Mouse (Mus musculus) gastrocnemius, postnatal 36 days (tissue): ENCODE measurements around the gene Sesn1. TPM values are rescaled to one million over a fixed set of nuclear protein-coding genes. Genes with fewer than 3 reads are reported as not detected.

Source experiments
- DNase-seq, 2 experiments: peaks; one replicate each; pipeline ENCODE4 v3.0.0; 2022
- intact Hi-C: fragments of 180-260 bp; cut with DNase I; formaldehyde crosslinking; loops from one replicate; pipeline ENCODE4 v1.15.1; 2025
- total RNA-seq, 2 experiments: library from RNA; stranded (reverse); gene quantifications; 2 replicates each; pipeline ENCODE4 v1.2.3; 2021

The Sesn1 gene
- total RNA-seq, 2 experiments from 2014 or later = 17.0 to 32.6 TPM

DNA sequence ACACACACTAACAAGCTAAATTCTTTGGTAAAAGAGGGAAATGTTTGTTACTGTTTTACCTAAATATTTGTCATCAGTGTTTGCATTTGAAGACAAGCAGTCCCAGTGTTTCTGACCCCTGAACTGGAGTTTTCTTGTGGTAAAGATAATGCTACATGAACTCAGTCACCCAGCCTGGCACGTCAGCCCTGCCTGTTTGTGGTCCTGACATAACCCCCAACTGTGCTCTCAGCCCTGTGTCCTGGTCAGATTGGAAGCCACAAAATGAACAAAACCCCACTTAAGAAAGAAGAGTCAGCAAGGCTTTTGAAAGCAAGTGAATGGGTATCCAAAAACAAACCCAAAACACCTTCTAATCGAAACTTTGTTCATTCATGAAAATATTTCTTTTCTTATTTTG lies 53.3 kb downstream of the Sesn1 start:
- no peak for DNase-seq
- intact Hi-C loops = no loop called here

DNA sequence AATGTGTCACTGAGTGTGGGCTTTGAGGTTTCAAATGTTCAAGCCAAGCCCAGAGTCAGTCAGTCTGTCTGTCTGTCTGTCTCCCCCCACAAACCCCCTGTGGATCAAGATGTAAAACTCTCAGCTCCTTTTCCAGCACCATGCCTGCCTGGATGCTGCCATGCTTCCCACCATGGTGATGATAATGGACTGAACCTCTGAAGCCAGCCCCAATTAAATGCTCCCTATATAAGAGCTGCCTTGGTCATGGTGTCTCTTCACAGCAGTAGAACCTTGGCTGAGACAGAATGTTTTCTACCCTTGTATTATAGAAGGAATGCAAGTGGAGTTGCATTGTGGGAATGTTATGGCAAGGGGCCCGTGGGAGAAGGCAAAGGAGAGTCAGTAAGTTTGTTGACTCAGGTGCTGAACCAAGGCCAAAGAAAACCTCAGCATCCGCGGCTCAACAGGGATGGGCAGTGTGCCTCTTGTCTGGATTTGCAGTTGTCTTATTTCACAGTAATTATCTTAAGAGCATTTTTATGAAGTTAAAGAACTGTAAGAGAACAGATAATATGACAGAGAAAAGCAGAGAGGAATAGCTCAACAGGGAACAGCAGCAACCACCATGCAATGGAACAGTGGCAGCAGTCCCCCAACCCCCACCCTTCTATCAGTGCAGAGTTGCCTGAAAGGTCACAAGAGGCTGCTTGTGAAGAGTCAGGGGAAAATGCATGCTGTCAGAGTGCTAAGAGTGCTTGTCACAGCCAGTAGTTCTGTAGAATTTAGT lies 56.5 kb downstream of the Sesn1 start:
- intact Hi-C loops = no loop called here
- DNase-seq = no peak

DNA sequence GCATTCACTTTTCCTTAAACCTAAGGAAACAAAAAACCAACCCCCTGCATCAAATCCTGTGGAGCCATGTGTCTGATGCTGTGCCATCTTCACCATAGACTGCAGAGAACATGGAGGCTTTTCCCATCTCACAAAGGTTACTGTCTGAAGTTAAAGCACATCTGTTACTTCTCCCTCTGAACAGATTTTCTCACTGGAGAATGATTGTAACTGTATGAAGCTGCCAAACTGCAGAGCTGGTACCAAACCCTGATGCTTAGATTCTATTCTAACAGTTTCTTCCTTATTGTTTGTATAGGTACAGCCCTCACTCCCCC lies 57.1 kb downstream of the Sesn1 start:
- intact Hi-C loops = no loop called here
- DNase-seq = no peak

DNA sequence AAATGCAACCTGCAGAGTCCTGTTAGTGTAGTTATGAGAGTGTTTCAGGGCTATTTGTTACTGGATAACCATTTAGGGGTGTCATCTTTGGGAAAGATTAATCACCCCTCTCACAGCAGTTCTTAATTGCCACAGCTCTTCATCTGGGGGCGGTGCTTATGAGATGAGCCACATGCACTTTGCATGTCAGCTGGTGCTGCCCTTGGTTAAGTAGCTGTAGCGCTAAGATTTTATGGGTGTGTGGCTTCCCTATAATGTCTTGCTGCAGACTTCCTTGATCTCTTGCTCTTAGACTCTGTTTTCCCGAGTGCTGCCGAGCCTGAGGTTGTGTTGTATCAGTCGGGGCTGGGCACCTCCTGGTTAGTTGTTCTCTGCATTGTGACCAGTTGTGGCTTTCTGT lies 58.2 kb downstream of the Sesn1 start:
- intact Hi-C loops = no loop called here
- no peak for DNase-seq

DNA sequence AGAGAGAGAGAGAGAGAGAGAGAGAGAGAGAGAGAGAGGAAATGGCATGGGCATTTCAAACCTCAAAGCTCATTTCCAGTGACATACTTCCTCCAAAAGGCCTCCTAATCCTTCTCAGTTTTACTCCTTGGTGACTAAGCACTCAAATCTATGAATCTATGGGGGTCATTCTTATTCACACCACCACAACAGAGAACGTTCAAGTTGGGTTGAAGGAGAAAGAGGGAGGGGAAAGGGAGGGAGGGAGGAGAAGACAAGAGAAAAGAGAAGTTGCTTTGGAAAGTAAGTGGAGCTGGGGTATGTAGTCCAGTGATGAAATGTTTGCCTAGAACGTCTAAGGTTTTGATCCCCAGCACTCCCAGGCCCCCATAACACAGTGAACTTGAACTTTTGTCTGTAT lies 60.4 kb downstream of the Sesn1 start:
- intact Hi-C loops = no loop called here
- DNase-seq = no peak

DNA sequence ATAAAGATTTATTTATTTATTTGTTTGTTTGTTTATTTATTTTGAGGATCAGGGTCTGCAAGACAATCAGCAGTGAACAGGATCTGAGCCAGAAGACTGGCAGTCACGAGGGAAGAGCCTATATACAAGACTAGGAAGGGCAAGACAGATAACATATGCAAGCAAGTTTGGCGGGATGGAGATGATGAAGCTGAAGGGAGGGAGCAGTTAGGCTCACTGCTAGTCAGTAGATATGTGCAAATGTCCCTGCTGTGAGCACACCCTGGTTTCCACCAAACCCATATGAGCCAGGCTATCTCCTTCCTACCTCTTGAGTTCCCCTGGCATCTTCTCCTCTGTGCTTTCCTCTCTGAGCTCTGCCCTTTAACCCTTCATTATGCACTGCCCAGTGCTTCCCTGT lies 61.8 kb downstream of the Sesn1 start:
- intact Hi-C loops = no loop called here
- no peak for DNase-seq

DNA sequence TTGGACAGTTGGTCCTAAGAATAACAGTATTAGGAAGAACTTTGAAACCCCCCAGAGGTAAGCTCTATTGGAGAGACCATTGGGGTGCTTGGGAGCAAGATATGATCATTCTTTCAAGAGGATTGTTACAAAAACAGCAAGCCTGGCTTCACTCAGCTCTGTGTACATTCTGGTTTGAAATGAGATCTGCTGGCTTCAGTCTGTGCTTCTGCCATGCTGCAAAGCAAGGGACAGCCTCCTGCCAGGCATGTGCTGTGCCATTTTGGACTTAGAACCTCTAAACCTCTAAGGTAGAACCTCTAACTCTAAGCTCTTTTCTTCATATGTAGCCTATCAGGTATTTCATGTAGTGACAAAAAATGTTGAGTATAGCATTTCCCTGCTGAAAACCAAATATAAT lies 65.9 kb downstream of the Sesn1 start:
- intact Hi-C loops = no loop called here
- no peak for DNase-seq

DNA sequence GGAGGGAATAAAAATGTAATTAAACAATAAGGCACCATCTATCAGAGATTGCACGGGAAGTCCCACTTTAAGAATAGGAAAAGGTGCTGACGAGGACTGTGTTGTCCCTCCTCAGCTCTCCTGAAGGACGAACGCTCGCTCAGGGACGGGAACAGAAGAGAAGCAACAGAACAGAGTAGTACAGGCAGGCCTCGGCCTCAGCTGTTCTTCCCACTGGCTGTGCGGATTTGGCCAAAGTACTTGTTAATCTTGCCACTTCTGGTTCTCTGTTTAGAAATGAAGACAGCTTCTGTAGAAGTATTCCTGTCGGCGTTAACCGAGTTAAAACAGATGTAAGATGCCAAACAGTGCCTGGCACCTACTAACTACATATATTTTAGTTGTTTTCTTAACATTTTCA lies 68.6 kb downstream of the Sesn1 start:
- intact Hi-C loops = no loop called here
- DNase-seq = no peak

DNA sequence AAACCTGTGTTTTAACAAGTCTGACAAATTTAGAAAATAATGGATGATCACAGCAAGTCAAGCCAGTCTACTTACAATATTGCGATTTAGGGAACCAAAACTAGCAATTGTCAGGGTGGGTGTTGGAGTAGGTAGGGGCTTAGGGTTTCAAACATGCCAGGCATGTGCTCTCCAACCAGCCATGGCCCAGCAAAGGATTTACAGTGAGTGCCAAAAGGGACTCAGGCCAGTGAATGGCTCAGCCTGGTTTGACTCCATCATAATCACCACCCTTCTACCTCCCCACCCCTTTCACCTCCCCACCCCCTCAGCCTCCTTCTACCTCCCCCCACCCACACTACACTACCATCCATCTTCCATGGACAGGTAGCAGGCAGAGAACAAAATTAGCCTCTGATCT lies 69.9 kb downstream of the Sesn1 start:
- intact Hi-C loops = no loop called here
- no peak for DNase-seq

DNA sequence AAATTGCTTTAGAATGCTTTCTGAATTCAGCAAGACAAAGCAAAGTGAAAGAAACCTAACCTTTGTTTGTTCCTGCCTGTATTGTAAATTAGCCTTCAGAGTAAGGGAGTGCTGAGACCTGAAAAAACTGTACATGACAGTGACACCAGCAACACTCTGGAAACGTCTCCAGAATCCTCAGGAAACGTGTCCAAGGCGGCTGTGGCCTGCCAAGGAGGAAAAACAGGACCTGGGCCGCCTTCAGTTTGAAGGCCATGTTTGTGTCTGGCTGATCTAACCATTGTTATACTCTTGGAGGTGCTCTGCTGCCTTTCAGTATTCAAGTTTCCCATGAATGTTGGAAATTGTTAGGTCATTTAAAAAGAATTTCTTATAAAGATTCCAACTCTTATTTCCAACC lies 70.5 kb downstream of the Sesn1 start:
- no peak for DNase-seq
- intact Hi-C loops = no loop called here

DNA sequence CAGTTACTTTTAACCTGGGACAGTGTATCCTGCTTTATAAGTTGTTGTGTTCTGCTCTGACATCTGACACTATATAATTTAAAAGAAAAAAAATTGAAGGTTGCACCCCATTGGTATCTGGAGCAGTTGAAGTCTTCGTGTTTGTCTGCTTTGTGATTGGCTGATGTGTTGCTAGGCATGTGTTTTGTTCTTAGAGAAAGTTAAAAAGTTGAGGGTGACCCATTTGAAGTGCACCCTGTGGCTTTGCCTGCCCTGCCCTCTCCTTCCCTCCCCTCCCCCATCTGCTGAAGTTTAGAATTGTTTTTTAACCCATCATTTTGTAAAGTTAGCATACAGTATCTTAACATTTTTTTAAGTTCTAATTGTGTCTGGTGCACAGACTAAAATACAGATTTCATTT lies 71.0 kb downstream of the Sesn1 start:
- DNase-seq = no peak

DNA sequence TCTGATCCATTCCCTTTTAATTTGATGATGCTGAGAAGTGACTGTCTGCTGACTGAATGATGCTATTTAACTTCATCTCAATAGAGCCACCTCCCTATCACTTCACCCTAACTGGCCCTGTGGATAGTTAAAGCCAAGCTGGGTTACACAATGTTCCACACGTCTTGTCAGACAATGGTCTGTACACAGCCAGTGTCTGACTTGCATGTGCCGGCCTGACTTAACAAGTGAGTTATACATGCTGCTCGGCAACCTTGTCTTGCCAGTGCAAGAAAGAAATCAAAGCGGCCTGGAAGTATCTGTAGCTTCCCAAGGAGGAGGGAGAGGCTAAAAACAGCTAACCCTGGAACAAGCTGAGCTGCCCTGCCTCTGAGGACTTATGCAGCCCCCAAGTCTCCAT lies 71.7 kb downstream of the Sesn1 start:
- intact Hi-C loops = no loop called here
- DNase-seq = no peak

More for the DNA sequence above, 71.0 kb downstream of the Sesn1 start:
- intact Hi-C loops = no loop called here

DNA sequence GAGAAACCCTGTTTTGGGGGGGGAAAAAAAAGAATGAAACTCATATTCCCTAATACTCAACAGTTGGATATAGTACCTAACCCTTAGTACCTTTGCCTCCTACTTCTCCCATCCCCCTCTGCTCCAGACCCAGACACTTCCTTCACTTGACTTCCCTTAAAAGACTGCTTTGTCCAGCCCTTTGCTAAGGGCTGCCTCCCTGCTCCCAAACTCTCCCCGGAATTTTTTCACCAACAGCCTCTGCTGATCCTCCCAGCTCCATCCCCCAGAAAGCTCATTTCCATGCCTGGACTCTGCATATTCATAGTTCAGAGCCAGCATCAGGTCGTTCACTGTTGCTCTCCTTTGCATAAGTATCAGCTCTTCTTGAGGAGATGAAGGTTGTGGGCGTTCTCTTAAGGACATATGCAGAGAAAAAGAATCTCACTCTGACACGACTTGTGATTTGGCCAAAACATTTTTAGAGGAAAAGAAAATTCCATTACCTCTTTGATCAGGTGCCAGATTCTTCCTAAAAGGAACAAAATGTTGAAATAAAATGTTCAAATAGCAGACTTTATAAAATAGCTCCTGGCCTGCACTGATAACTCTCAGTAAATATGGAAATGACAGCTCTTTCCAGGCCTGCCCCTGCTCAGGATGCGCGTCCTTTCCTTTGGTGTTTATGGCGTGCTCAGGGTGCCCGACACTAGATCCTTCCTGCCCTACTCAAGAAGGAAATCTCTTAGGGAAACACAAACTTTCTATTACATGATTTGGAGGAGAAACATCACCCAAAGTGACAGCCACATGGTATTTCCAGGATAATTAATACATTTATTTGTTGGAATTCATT lies 74.2 kb downstream of the Sesn1 start:
- intact Hi-C loops = no loop called here
- no peak for DNase-seq

DNA sequence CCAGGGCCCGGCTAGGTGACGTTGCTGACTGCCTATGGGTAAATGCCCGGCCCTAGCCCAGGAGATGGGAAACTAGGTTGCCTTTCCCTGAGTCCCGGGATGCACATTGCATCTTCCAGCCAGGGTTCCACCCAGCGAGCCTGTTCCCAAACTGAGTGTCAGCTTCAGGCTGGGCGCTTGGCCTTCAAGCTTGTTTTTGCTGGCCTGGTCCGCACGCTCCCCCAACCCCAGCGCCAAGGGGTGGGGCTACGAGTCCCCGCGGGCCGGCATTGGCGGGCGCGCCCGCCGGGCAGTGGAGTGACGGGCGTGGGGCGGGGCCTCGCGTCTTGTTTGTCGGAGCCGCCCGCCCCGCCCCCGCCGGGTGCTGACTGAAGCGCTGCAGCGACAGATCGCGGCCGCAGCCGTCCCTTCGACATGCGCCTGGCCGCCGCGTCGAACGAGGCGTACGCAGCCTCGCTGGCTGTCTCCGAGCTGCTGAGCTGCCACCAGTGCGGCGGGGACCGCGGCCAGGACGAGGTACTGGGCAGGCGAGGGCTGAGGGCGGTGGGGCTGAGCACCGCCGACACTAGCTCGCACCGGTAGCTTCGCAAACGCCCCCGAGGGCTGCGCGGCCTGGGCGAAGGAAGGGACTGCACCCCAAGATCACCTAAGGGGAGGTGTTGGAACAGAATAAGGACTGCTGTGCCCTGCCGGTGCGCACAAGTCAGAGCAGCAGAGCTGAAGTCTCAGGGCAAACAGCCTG lies 77.5 kb downstream of the Sesn1 start:
- intact Hi-C loops = loop anchor here (5.0 kb wide), 1 partner anchor 55 kb away; no protein-coding TSS in a partner anchor
- DNase-seq = peak; percentile 89 to 98

DNA sequence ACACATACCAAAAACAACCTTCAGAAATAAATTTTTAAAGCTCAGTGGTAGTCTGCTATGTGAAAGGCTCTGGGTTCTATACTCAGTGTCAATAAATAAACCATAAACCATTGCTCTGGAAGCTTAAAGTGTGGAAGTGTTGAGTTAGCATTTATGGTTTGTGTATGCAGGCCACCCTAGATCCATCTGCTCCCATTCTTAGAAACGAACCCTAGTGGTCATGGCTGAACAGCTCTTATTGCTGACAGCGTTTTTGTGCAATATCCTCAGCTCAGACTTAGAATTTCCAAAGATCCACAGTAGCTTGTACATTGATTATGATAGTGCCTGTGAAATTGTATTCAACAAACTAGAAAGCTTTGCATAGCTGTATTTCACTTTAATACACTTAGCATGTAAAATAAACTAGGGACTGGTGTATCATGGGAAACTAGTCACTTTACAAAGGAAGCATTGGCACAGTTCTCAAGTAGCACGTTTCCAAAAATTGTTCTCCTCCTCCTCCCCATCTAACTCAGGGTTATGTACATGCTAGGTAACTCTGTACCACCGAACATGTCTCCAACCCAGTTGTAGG lies 78.7 kb downstream of the Sesn1 start:
- intact Hi-C loops = loop anchor here (5.0 kb wide), 1 partner anchor 56 kb away; no protein-coding TSS in a partner anchor
- DNase-seq = no peak

DNA sequence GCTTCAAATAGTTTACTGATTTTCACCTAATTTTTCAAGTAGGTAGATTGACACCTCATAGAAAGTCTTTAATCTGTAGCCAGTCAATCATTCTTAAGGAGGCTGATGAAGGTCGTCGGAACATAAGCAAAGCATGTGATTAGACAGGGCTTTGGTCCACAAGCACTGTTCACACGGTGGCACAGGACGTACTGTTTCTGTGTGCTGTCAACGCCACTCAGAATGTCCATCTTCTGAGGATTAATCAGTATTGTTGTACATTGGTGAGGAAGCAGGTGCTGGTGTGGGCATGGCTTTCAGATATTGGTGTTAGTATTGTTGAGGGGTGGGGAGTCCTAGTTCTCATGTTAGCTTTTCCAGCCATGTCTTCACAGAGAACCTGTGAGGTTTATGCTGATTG lies 79.8 kb downstream of the Sesn1 start:
- no peak for DNase-seq
- intact Hi-C loops = loop anchor here (5.0 kb wide), 1 partner anchor 57 kb away; no protein-coding TSS in a partner anchor

DNA sequence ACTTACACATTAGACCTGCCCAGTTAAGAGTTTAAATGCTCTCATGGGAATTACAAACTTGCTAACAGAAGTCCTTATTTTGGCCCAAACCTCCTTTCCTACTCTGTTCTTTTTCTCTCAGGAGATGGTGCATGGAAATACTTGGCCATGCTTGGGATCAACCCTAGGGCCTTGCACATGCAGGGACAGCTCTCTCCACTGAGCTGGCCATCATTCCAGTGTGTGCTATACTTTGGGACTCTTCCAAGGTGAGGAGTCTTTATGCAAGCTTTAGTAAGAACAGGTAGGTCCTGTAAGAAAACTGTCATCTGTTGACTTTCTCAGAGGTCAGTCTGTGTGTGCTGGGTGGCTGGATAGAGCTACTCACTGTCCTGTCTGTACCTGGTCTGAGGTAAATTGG lies 80.8 kb downstream of the Sesn1 start:
- intact Hi-C loops = no loop called here

DNA sequence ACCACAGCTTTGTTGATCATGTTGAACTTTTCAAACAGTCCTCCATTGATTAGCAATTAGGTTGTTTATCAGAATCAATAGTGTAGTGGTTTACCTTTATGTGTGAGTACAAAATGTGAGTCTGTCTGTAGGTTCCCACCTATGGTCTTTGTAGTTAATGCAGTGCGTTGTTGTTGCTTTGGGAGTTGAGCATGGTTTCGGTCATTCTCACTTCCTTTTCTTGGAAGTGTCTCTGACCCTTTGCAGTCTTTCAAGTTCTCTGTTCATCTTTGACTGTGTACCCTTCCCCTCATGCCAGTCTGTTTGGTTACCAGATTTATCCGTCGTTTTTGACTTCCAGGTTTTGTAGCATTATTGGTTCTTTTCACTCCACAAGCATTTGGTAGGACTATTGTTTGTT lies 81.6 kb downstream of the Sesn1 start:
- no peak for DNase-seq
- intact Hi-C loops = no loop called here

More for the DNA sequence above, 80.8 kb downstream of the Sesn1 start:
- no peak for DNase-seq

DNA sequence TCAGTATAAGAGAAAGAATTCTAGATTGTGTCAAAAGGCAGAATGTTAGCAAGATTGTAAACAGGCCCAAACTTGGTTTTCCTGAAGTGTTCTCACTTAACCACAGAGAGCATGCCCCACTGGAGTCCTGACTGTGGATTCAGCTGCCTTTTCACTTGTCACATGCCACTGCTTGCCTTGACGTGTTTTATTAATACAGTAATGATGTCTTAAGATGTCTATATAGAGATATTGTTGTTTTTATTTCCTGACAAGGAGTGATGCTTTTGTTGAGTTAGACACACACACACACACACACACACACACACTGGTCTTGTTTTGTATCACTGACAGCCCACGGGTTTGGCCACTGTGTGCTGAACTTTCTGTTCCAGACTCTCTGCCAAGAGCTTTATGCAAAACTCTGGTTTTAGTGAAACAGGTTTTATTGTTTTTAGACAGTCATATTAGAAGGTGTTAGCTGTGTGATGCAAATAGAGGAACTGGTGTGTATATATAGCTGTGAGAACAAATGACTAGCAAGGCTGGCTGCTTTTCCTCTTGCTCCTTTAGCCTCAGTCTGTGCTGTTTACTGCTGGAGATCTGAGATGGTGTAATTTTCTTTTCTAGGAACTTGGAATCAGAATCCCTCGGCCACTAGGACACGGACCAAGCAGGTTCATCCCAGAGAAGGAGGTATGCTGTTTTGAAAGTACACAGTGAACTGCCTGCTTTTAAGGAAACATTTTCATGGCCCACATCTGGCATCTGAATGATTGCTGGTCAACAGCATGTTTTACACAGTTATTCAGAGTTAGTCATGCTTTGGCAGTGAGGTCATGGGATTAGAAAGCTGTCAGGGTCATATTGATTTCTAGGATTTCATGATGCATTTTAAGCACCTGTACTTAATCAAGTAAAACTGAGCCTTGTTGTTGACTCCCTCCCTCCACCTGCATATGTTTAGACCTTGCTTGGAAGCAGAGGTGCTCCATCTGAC lies 84.0 kb downstream of the Sesn1 start:
- intact Hi-C loops = no loop called here

DNA sequence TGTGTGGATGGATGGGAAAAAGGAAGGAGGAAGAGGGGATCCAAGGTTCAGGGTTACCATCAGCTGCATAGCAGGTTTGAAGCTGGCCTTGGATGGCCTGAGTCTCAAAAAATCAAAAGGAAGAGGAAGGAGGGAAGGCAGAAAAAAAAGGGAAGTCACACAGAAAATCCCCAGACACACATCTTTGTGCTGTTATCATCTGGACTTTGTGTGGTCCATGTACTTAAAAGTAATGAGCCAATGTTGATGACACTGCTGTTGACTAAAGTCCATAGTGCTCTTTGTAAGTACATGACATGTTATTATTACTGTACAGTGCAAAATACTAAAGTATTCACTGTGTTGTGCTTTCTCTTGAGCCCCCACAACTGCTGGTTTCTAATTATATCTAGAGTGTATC lies 86.7 kb downstream of the Sesn1 start:
- intact Hi-C loops = no loop called here
- DNase-seq = no peak

More for the DNA sequence above, 84.0 kb downstream of the Sesn1 start:
- DNase-seq = peak; percentile 37 to 72
